Mouse (Mus musculus): ENCODE data around the gene Rgs7. TPM values are rescaled to one million over a fixed set of nuclear protein-coding genes. Genes with fewer than 3 reads are reported as not detected.
A peak's percentile ranks its signal among the peaks of the same experiment; 100 is the strongest.

Rgs7 gene
- total and polyA plus RNA-seq, 2 experiments from 2014 or later = 46.1 to 50.3 TPM

DNA sequence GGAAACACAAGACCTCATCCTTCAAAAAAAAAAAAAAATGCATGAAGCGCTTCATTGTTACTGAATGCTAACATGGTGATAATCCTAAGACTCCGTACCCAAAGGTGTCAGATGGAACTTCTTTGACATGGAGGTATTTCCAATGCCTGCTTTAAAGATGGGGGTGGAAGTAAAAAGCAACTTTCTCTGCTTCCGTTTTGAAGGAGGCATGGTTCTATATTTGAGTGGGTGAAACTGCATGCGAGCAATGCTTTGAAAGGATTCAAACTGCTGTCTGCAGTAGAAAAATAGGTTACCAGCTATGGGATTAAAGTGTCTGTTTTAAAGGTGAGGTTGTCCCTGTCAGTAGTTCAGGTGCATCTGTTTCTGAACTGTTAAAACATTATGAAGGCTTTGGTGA, 100.4 kb downstream of the Rgs7 start:
- Histone ChIP-seq H3K4me2 (ENCODE audit: low read depth) (no peak overlapping the region), H3K4me3 (ENCODE audit: low read depth, low read length) (no peak overlapping the region), H3K36me3 (ENCODE audit: insufficient read depth) (no peaks in the 10 kb centered on the region), H3K27ac (ENCODE audit: low read depth, low read length) (no peak overlapping the region), H3K27me3 (ENCODE audit: insufficient read depth, low read length) (no peaks in the 10 kb centered on the region), H3K9ac (no peak overlapping the region), H3K4me1 (ENCODE audit: insufficient read depth) (no peaks in the 10 kb centered on the region), H3K9me3 (ENCODE audit: low read length) (no peaks in the 10 kb centered on the region)
- TF ChIP-seq CTCF (IDR thresholded peaks at IDR 0.05; ENCODE audit: low read depth) = no peak
- DNase-seq (no peak), ATAC-seq (no peak)
- WGBS = 81% methylated on average over 4 of the region's 4 CpGs

GRCm38 (mm10) chr1:175389250-175389649, 103.0 kb downstream of the Rgs7 start:
- 70% methylated on average over 5 of the region's 5 CpGs for WGBS

DNA sequence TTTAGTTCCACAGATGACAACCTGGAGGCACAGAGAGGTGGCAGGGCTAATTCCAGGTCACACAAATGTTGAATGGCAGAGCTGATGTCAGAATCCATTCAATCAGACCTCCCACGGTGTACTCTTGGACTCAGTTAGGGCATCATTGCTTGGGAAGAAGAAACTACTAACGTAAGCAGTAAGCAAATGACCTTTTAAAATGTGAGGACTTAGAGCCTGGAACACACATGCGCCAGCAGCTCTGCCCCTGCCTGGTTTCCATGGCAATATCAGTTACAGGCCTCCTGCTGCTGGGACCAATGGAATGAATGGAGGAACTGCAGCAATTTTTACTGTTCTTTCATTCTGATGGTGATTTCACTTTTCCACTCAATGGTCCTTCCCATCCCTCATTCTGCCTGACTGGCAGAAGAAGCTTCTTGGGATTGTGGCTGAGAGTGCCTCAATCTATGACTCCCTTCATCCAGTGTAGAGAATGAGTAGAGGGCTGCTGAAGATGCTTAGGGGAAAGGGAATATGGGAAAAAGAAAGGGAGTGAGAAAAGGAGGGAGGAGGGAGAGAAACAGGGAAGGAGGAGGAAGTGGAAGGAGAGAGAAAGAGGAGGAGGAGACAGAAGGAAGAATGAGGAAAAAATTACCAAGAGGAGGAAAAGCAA, 106.6 kb downstream of the Rgs7 start:
- H3K9ac ChIP-seq = no peak overlapping the region
- no peak overlapping the region for H3K4me2 ChIP-seq (ENCODE audit: low read depth)
- H3K4me3 ChIP-seq (ENCODE audit: low read depth, low read length) = no peak overlapping the region
- DNase-seq (peak; percentile 50), ATAC-seq (peak; percentile 93)
- H3K4me1 ChIP-seq (ENCODE audit: insufficient read depth) = 0 out of 2 replicates have a peak, but pooled peaks cover 6% of the 10 kb centered on the region
- H3K36me3 ChIP-seq (ENCODE audit: insufficient read depth) = no peaks in the 10 kb centered on the region
- no peak overlapping the region for H3K27ac ChIP-seq (ENCODE audit: low read depth, low read length)
- 4% methylated on average over 3 of the region's 3 CpGs for WGBS
- H3K27me3 ChIP-seq (ENCODE audit: insufficient read depth, low read length) = no peaks in the 10 kb centered on the region
- no peaks in the 10 kb centered on the region for H3K9me3 ChIP-seq (ENCODE audit: low read length)
- no peak for TF ChIP-seq CTCF (IDR thresholded peaks at IDR 0.05; ENCODE audit: low read depth)

More at GRCm38 (mm10) chr1:175389250-175389649, 103.0 kb downstream of the Rgs7 start:
- H3K9me3 ChIP-seq (ENCODE audit: low read length) = no peaks in the 10 kb centered on the region
- no peaks in the 10 kb centered on the region for H3K27me3 ChIP-seq (ENCODE audit: insufficient read depth, low read length)
- no peak overlapping the region for H3K4me3 ChIP-seq (ENCODE audit: low read depth, low read length)
- H3K4me1 ChIP-seq (ENCODE audit: insufficient read depth) = 0 out of 2 replicates have a peak, but pooled peaks cover 6% of the 10 kb centered on the region
- peak; percentile 43 for DNase-seq
- ATAC-seq = peak; percentile 34
- no peaks in the 10 kb centered on the region for H3K36me3 ChIP-seq (ENCODE audit: insufficient read depth)
- H3K9ac ChIP-seq = no peak overlapping the region
- peak overlapping the region; percentile 24; the same call in 1 of the 2 replicates for H3K27ac ChIP-seq (ENCODE audit: low read depth, low read length)
- TF ChIP-seq CTCF (IDR thresholded peaks at IDR 0.05; ENCODE audit: low read depth) = no peak
- H3K4me2 ChIP-seq (ENCODE audit: low read depth) = no peak overlapping the region

- ATAC-seq (peak; percentile 86), DNase-seq (no peak)
These were observed 119.7 kb downstream of the Rgs7 start for GRCm38 (mm10) chr1:175372571-175372970.

DNA sequence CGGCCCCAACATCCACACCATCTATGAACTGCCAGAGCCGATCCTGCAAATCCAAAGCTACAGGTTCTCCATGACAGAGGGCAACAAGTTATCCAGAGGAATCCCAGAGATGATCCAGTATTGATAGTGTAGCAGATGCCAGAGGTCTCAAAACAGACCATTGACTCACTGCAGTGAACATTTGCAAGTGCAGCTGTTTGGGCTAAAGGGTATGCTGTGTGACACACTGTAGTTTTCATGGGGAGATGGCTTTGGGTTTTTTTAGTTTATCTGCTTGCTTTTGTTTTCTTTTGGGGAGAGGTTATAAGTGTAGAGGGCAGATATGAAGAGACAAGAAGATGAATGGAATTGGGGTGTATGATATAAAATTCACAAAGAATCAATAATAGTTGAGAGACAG, 124.2 kb downstream of the Rgs7 start:
- H3K4me2 ChIP-seq (ENCODE audit: low read depth) = no peak overlapping the region
- WGBS = 88% methylated on average over 2 of the region's 2 CpGs
- ATAC-seq = no peak
- H3K4me1 ChIP-seq (ENCODE audit: insufficient read depth) = no peaks in the 10 kb centered on the region
- H3K9me3 ChIP-seq (ENCODE audit: low read length) = no peaks in the 10 kb centered on the region
- H3K27ac ChIP-seq (ENCODE audit: low read depth, low read length) = no peak overlapping the region
- no peak for TF ChIP-seq CTCF (IDR thresholded peaks at IDR 0.05; ENCODE audit: low read depth)
- H3K36me3 ChIP-seq (ENCODE audit: insufficient read depth) = no peaks in the 10 kb centered on the region
- DNase-seq = no peak
- H3K9ac ChIP-seq = no peak overlapping the region
- H3K4me3 ChIP-seq (ENCODE audit: low read depth, low read length) = no peak overlapping the region
- H3K27me3 ChIP-seq (ENCODE audit: insufficient read depth, low read length) = no peaks in the 10 kb centered on the region

More at GRCm38 (mm10) chr1:175372571-175372970, 119.7 kb downstream of the Rgs7 start:
- Histone ChIP-seq H3K36me3 (ENCODE audit: insufficient read depth) (no peaks in the 10 kb centered on the region), H3K27ac (ENCODE audit: low read depth, low read length) (no peak overlapping the region), H3K4me3 (ENCODE audit: low read depth, low read length) (no peak overlapping the region), H3K27me3 (ENCODE audit: insufficient read depth, low read length) (no peaks in the 10 kb centered on the region), H3K9ac (no peak overlapping the region), H3K4me2 (ENCODE audit: low read depth) (no peak overlapping the region), H3K9me3 (ENCODE audit: low read length) (no peaks in the 10 kb centered on the region), H3K4me1 (ENCODE audit: insufficient read depth) (no peaks in the 10 kb centered on the region)
- TF ChIP-seq CTCF (IDR thresholded peaks at IDR 0.05; ENCODE audit: low read depth) = no peak

- no peak overlapping the region for H3K9ac ChIP-seq
- H3K4me3 ChIP-seq (ENCODE audit: low read depth, low read length) = no peak overlapping the region
- no peaks in the 10 kb centered on the region for H3K9me3 ChIP-seq (ENCODE audit: low read length)
- 88% methylated on average over 3 of the region's 3 CpGs for WGBS
- H3K4me1 ChIP-seq (ENCODE audit: insufficient read depth) = no peaks in the 10 kb centered on the region
- H3K27me3 ChIP-seq (ENCODE audit: insufficient read depth, low read length) = no peaks in the 10 kb centered on the region
- no peak for TF ChIP-seq CTCF (IDR thresholded peaks at IDR 0.05; ENCODE audit: low read depth)
- no peak for ATAC-seq
- DNase-seq = no peak
- no peak overlapping the region for H3K27ac ChIP-seq (ENCODE audit: low read depth, low read length)
- H3K36me3 ChIP-seq (ENCODE audit: insufficient read depth) = no peaks in the 10 kb centered on the region
- no peak overlapping the region for H3K4me2 ChIP-seq (ENCODE audit: low read depth)
These were observed 128.7 kb downstream of the Rgs7 start for GRCm38 (mm10) chr1:175363606-175364005.

- no peak overlapping the region for H3K9ac ChIP-seq
- 38% methylated on average over 7 of the region's 7 CpGs for WGBS
- no peak for TF ChIP-seq CTCF (IDR thresholded peaks at IDR 0.05; ENCODE audit: low read depth)
- H3K4me2 ChIP-seq (ENCODE audit: low read depth) = no peak overlapping the region
- no peaks in the 10 kb centered on the region for H3K9me3 ChIP-seq (ENCODE audit: low read length)
- ATAC-seq (peak; percentile 69), DNase-seq (peak; percentile 34)
- H3K27me3 ChIP-seq (ENCODE audit: insufficient read depth, low read length) = no peaks in the 10 kb centered on the region
- H3K36me3 ChIP-seq (ENCODE audit: insufficient read depth) = no peaks in the 10 kb centered on the region
- H3K4me1 ChIP-seq (ENCODE audit: insufficient read depth) = no peaks in the 10 kb centered on the region
- no peak overlapping the region for H3K27ac ChIP-seq (ENCODE audit: low read depth, low read length)
- no peak overlapping the region for H3K4me3 ChIP-seq (ENCODE audit: low read depth, low read length)
These were observed 132.6 kb downstream of the Rgs7 start for GRCm38 (mm10) chr1:175359411-175360366.

Data from forebrain, postnatal 0 days (tissue).